Mouse (Mus musculus): Measurements from ENCODE around the gene Mus81.
A peak's percentile ranks its signal among the peaks of the same experiment; 100 is the strongest.

GRCm38 (mm10) chr19:5473720-5474119 is 14.5 kb downstream of the Mus81 start, which contains the start of gene Efemp2:
- TF ChIP-seq POLR2A (IDR thresholded peaks at IDR 0.05; ENCODE audit: low read depth, low read length) (peak; percentile 58), CTCF (IDR thresholded peaks at IDR 0.05; ENCODE audit: borderline replicate concordance, insufficient read depth, low read length) (no peak)
